Mouse (Mus musculus): ENCODE measurements at regions not wholly inside any gene's neighbourhood (a gene's known extent, or its start where the extent isn't known, plus 50 kb on each side); places are given as distances from the start of the nearest gene placed in this dataset.

DNA sequence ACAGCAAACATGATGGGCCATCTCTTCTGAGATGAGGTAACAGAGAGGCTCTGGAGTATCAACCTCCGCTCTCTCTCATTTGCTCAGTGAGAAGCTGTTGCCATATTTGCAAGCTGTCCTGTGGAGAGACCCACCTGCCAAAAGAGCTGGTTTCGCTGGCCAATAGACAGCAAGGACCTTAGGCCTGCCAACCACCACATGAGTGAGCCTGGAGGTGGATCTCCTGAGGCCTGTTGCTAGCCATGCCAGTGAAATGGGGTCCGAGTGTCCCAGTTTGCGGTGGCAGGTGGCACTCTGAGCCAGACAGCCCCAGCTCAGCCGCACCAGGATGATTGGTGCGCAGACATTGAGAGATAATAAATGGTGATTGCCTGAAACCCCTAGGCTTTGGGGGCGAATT, 143.9 kb upstream of the Gjb5 start:
- TF ChIP-seq POLR2A (IDR thresholded peaks at IDR 0.05; ENCODE audit: insufficient read depth, low read depth, low read length) (no peak), CTCF (IDR thresholded peaks at IDR 0.05; ENCODE audit: insufficient read depth, low read depth, low read length) (no peak)
